Mouse (Mus musculus): Measurements from ENCODE around the gene Rfx7. TPM values are rescaled to one million over a fixed set of nuclear protein-coding genes. Genes with fewer than 3 reads are reported as not detected.

Rfx7 gene
- polyA plus RNA-seq (2016; fragmentation: Nextera tagmentation; extraction: Ambion mirVana), result 15.9 and 16.0 TPM in 2 replicates

- Histone ChIP-seq H3K4me1 (peaks cover 29% of the 10 kb centered on the region), H3K4me3 (peak within 1 kb of the TSS; percentile 85), H3K9me3 (replicated peaks) (no peaks in the 10 kb centered on the region), H3K27me3 (ENCODE audit: low read depth, poor library complexity, severe bottlenecking) (no peaks in the 10 kb centered on the region), H3K27ac (peak within 1 kb of the TSS; percentile 98), H3K36me3 (no peaks in the 10 kb centered on the region)
- no peak for DNase-seq (ENCODE audit: low spot score)
- WGBS, result 1% methylated on average over 59 of the region's 63 CpGs
These were observed at the start of gene Rfx7 for GRCm38 (mm10) chr9:72531996-72532380. Gene Rfx7, plus strand, starts transcription at chr9:72532240.

GRCm38 (mm10) chr9:72488523-72488922 is 43.5 kb upstream of the Rfx7 start:
- DNase-seq (ENCODE audit: low spot score), result no peak
- H3K4me3 ChIP-seq, result no peak overlapping the region
- H3K4me1 ChIP-seq, result peaks cover 16% of the 10 kb centered on the region
- no peaks in the 10 kb centered on the region for H3K9me3 ChIP-seq (replicated peaks)
- no peaks in the 10 kb centered on the region for H3K27me3 ChIP-seq (ENCODE audit: low read depth, poor library complexity, severe bottlenecking)
- peaks cover 51% of the 10 kb centered on the region for H3K36me3 ChIP-seq
- no peak overlapping the region for H3K27ac ChIP-seq

- Histone ChIP-seq H3K9me3 (replicated peaks) (no peaks in the 10 kb centered on the region), H3K27ac (no peak overlapping the region), H3K4me1 (peaks cover 16% of the 10 kb centered on the region), H3K36me3 (peaks cover 46% of the 10 kb centered on the region), H3K4me3 (no peak overlapping the region), H3K27me3 (ENCODE audit: low read depth, poor library complexity, severe bottlenecking) (no peaks in the 10 kb centered on the region)
- DNase-seq (ENCODE audit: low spot score), result no peak
- WGBS, result 89% methylated on average over 5 of the region's 5 CpGs
These were observed 42.9 kb upstream of the Rfx7 start for GRCm38 (mm10) chr9:72489131-72489530.

GRCm38 (mm10) chr9:72491559-72492193 is 40.4 kb upstream of the Rfx7 start:
- Histone ChIP-seq H3K4me3 (peak overlapping the region; percentile 85), H3K27me3 (ENCODE audit: low read depth, poor library complexity, severe bottlenecking) (no peaks in the 10 kb centered on the region), H3K27ac (peak overlapping the region; percentile 92), H3K4me1 (peaks cover 16% of the 10 kb centered on the region), H3K36me3 (peaks cover 23% of the 10 kb centered on the region), H3K9me3 (replicated peaks) (no peaks in the 10 kb centered on the region)
- peak; percentile 97 for DNase-seq (ENCODE audit: low spot score)
- WGBS, result under 1% methylated on average over 32 of the region's 32 CpGs

- WGBS, result 21% methylated on average over 6 of the region's 6 CpGs
These were observed 39.9 kb upstream of the Rfx7 start, which contains the start of gene Tex9 for GRCm38 (mm10) chr9:72492194-72492565. Gene Tex9, minus strand, starts transcription at chr9:72492212.

GRCm38 (mm10) chr9:72493465-72493864 is 38.6 kb upstream of the Rfx7 start:
- no peaks in the 10 kb centered on the region for H3K9me3 ChIP-seq (replicated peaks)
- peaks cover 16% of the 10 kb centered on the region for H3K4me1 ChIP-seq
- no peak overlapping the region for H3K4me3 ChIP-seq
- no peak overlapping the region for H3K27ac ChIP-seq
- H3K27me3 ChIP-seq (ENCODE audit: low read depth, poor library complexity, severe bottlenecking), result no peaks in the 10 kb centered on the region
- peaks cover 5% of the 10 kb centered on the region; the same call in 1 of the 2 replicates for H3K36me3 ChIP-seq
- WGBS, result 90% methylated on average over 2 of the region's 2 CpGs
- DNase-seq (ENCODE audit: low spot score), result no peak

More at GRCm38 (mm10) chr9:72492194-72492565, 39.9 kb upstream of the Rfx7 start, which contains the start of gene Tex9:
- no peak for DNase-seq (ENCODE audit: low spot score)
- Histone ChIP-seq H3K4me3 (peak within 1 kb of the TSS; percentile 85), H3K4me1 (peaks cover 16% of the 10 kb centered on the region), H3K36me3 (peaks cover 18% of the 10 kb centered on the region), H3K27me3 (ENCODE audit: low read depth, poor library complexity, severe bottlenecking) (no peaks in the 10 kb centered on the region), H3K27ac (peak within 1 kb of the TSS; percentile 92), H3K9me3 (replicated peaks) (no peaks in the 10 kb centered on the region)

GRCm38 (mm10) chr9:72493984-72494685 is 37.9 kb upstream of the Rfx7 start:
- H3K27ac ChIP-seq, result no peak overlapping the region
- no peak overlapping the region for H3K4me3 ChIP-seq
- no peaks in the 10 kb centered on the region for H3K27me3 ChIP-seq (ENCODE audit: low read depth, poor library complexity, severe bottlenecking)
- 89% methylated on average over 3 of the region's 3 CpGs for WGBS
- H3K9me3 ChIP-seq (replicated peaks), result no peaks in the 10 kb centered on the region
- peaks cover 16% of the 10 kb centered on the region for H3K4me1 ChIP-seq
- no peak for DNase-seq (ENCODE audit: low spot score)
- H3K36me3 ChIP-seq, result peaks cover 5% of the 10 kb centered on the region; the same call in 1 of the 2 replicates

GRCm38 (mm10) chr9:72496691-72497090 is 35.3 kb upstream of the Rfx7 start:
- Histone ChIP-seq H3K9me3 (replicated peaks) (no peaks in the 10 kb centered on the region), H3K4me1 (peaks cover 7% of the 10 kb centered on the region), H3K27me3 (ENCODE audit: low read depth, poor library complexity, severe bottlenecking) (no peaks in the 10 kb centered on the region), H3K36me3 (no peaks in the 10 kb centered on the region), H3K4me3 (no peak overlapping the region), H3K27ac (no peak overlapping the region)
- 82% methylated on average over 2 of the region's 2 CpGs for WGBS
- DNase-seq (ENCODE audit: low spot score), result no peak

GRCm38 (mm10) chr9:72497171-72497570 is 34.9 kb upstream of the Rfx7 start:
- WGBS, result 78% methylated on average over 3 of the region's 3 CpGs
- no peak for DNase-seq (ENCODE audit: low spot score)
- peaks cover 3% of the 10 kb centered on the region for H3K4me1 ChIP-seq
- no peaks in the 10 kb centered on the region for H3K36me3 ChIP-seq
- no peak overlapping the region for H3K4me3 ChIP-seq
- no peaks in the 10 kb centered on the region for H3K9me3 ChIP-seq (replicated peaks)
- H3K27me3 ChIP-seq (ENCODE audit: low read depth, poor library complexity, severe bottlenecking), result no peaks in the 10 kb centered on the region
- no peak overlapping the region for H3K27ac ChIP-seq

GRCm38 (mm10) chr9:72512229-72512981 is 19.6 kb upstream of the Rfx7 start:
- Histone ChIP-seq H3K36me3 (no peaks in the 10 kb centered on the region), H3K27me3 (ENCODE audit: low read depth, poor library complexity, severe bottlenecking) (no peaks in the 10 kb centered on the region), H3K4me3 (no peak overlapping the region), H3K4me1 (no peaks in the 10 kb centered on the region), H3K27ac (no peak overlapping the region), H3K9me3 (replicated peaks) (no peaks in the 10 kb centered on the region)
- DNase-seq (ENCODE audit: low spot score), result no peak
- 63% methylated on average over 11 of the region's 11 CpGs for WGBS

GRCm38 (mm10) chr9:72515366-72515765 is 16.7 kb upstream of the Rfx7 start:
- DNase-seq (ENCODE audit: low spot score), result no peak
- Histone ChIP-seq H3K27ac (no peak overlapping the region), H3K27me3 (ENCODE audit: low read depth, poor library complexity, severe bottlenecking) (no peaks in the 10 kb centered on the region), H3K36me3 (no peaks in the 10 kb centered on the region), H3K9me3 (replicated peaks) (no peaks in the 10 kb centered on the region), H3K4me3 (no peak overlapping the region), H3K4me1 (no peaks in the 10 kb centered on the region)

- H3K27me3 ChIP-seq (ENCODE audit: low read depth, poor library complexity, severe bottlenecking), result no peaks in the 10 kb centered on the region
- H3K9me3 ChIP-seq (replicated peaks), result no peaks in the 10 kb centered on the region
- no peaks in the 10 kb centered on the region for H3K4me1 ChIP-seq
- no peak overlapping the region for H3K27ac ChIP-seq
- no peak for DNase-seq (ENCODE audit: low spot score)
- no peak overlapping the region for H3K4me3 ChIP-seq
- no peaks in the 10 kb centered on the region for H3K36me3 ChIP-seq
These were observed 12.8 kb upstream of the Rfx7 start for GRCm38 (mm10) chr9:72519246-72519645.

GRCm38 (mm10) chr9:72520849-72521248 is 11.2 kb upstream of the Rfx7 start:
- DNase-seq (ENCODE audit: low spot score), result no peak
- H3K9me3 ChIP-seq (replicated peaks), result no peaks in the 10 kb centered on the region
- H3K27me3 ChIP-seq (ENCODE audit: low read depth, poor library complexity, severe bottlenecking), result no peaks in the 10 kb centered on the region
- H3K4me3 ChIP-seq, result no peak overlapping the region
- no peaks in the 10 kb centered on the region for H3K4me1 ChIP-seq
- no peak overlapping the region for H3K27ac ChIP-seq
- H3K36me3 ChIP-seq, result no peaks in the 10 kb centered on the region
